Mouse (Mus musculus) heart, adult 2 months (tissue): ENCODE results near the gene Acp2.

Experiments used
- CTCF ChIP-seq: fragments of 200-600 bp; IDR thresholded peaks from 2 replicates; pipeline ENCODE4 v1.8.1; 2022; ENCODE audit warnings: antibody characterized with exemption, mild to moderate bottlenecking, moderate library complexity
- EP300 ChIP-seq: fragments of 200-500 bp; IDR thresholded peaks from 2 replicates; pipeline ENCODE4 v1.6.1; 2011; ENCODE audit warnings: low read depth, low read length, control low read depth; ENCODE audit not compliant: insufficient read depth
- POLR2A ChIP-seq: fragments of 200-500 bp; IDR thresholded peaks from 2 replicates; pipeline ENCODE4 v1.6.1; 2011; ENCODE audit warnings: mild to moderate bottlenecking, low read depth, low read length, control low read depth; ENCODE audit not compliant: insufficient read depth

GRCm38 (mm10) chr2:91213311-91213710, 10.6 kb downstream of the Acp2 start:
- TF ChIP-seq POLR2A (no peak), CTCF (peak; percentile 38), EP300 (no peak)
